31 mouse cellular contexts compared by ENCODE assay signal in genomic region chr15:6309633-6310032, GRCm38 (mm10).
"Had no signal": no experiment of that assay in that cellular context is flagged by ENCODE, and none has a peak within 500 bp of the region (broad histone marks: within the 10 kb centered on the region; RNA-seq: fewer than 3 reads in every experiment).

No protein-coding gene starts in this region.

- H3K27me3 ChIP-seq: limb, embryonic 12.5 days; limb, embryonic 13.5 days; limb, embryonic 15.5 days; liver, embryonic 12.5 days; liver, embryonic 13.5 days; liver, embryonic 15.5 days; lung, embryonic 15.5 days; megakaryocyte, embryonic 14.5 days; midbrain, embryonic 12.5 days; midbrain, embryonic 13.5 days; midbrain, embryonic 15.5 days; neural tube, embryonic 12.5 days had no signal

- H3K27ac ChIP-seq: left cerebral cortex, adult 2 months; limb, embryonic 10.5 days; limb, embryonic 12.5 days; limb, embryonic 13.5 days; limb, embryonic 15.5 days; liver, embryonic 12.5 days; liver, embryonic 13.5 days; liver, embryonic 14.5 days; liver, embryonic 15.5 days; lung, embryonic 15.5 days; macrophage; midbrain, embryonic 10.5 days; midbrain, embryonic 12.5 days; midbrain, embryonic 13.5 days; midbrain, embryonic 15.5 days; neural tube, embryonic 12.5 days had no signal

- H3K9ac ChIP-seq: limb, embryonic 12.5 days; limb, embryonic 13.5 days; limb, embryonic 15.5 days; liver, embryonic 12.5 days; liver, embryonic 13.5 days; liver, embryonic 14.5 days; liver, embryonic 15.5 days; liver, postnatal 0 days; lung, embryonic 15.5 days; midbrain, embryonic 12.5 days; midbrain, embryonic 13.5 days; midbrain, embryonic 15.5 days; neural tube, embryonic 12.5 days had no signal

- H3K9me3 ChIP-seq: limb, embryonic 10.5 days; limb, embryonic 12.5 days; limb, embryonic 13.5 days; limb, embryonic 15.5 days; liver, embryonic 12.5 days; liver, embryonic 13.5 days; liver, embryonic 15.5 days; lung, embryonic 15.5 days; megakaryocyte, embryonic 14.5 days; midbrain, embryonic 10.5 days; midbrain, embryonic 12.5 days; midbrain, embryonic 13.5 days; midbrain, embryonic 15.5 days; neural tube, embryonic 12.5 days had no signal

- H3K4me3 ChIP-seq: left cerebral cortex, adult 2 months; limb, embryonic 10.5 days; limb, embryonic 12.5 days; limb, embryonic 13.5 days; limb, embryonic 15.5 days; liver, embryonic 12.5 days; liver, embryonic 13.5 days; liver, embryonic 15.5 days; lung, embryonic 15.5 days; megakaryocyte, embryonic 14.5 days; midbrain, embryonic 10.5 days; midbrain, embryonic 12.5 days; midbrain, embryonic 13.5 days; midbrain, embryonic 15.5 days; myocyte; neural tube, embryonic 12.5 days had no signal

- DNase-seq: left cerebral cortex, postnatal 4 days; liver; liver, embryonic 13.5 days; liver, postnatal 0 days; lung, adult 18-20 months; lung, adult 2 months; lung, postnatal 14 days; lung, postnatal 36 days; lung, postnatal 4 days; midbrain, embryonic 14.5 days had no signal

- ATAC-seq: liver, embryonic 12.5 days; liver, postnatal 0 days; lung, postnatal 0 days; midbrain, embryonic 13.5 days; midbrain, embryonic 15.5 days; midbrain, embryonic 16.5 days had no signal

- H3K4me2 ChIP-seq: limb, embryonic 12.5 days; limb, embryonic 13.5 days; limb, embryonic 15.5 days; liver, embryonic 11.5 days; liver, embryonic 12.5 days; liver, embryonic 13.5 days; liver, embryonic 15.5 days; lung, embryonic 15.5 days; midbrain, embryonic 11.5 days; midbrain, embryonic 12.5 days; midbrain, embryonic 13.5 days; midbrain, embryonic 15.5 days; neural tube, embryonic 12.5 days had no signal

- H3K4me1 ChIP-seq: limb, embryonic 10.5 days; limb, embryonic 12.5 days; limb, embryonic 13.5 days; limb, embryonic 15.5 days; liver, embryonic 12.5 days; liver, embryonic 13.5 days; liver, embryonic 15.5 days; lung, embryonic 15.5 days; megakaryocyte, embryonic 14.5 days; midbrain, embryonic 10.5 days; midbrain, embryonic 15.5 days; neural tube, embryonic 12.5 days had no signal

- H3K36me3 ChIP-seq: limb, embryonic 10.5 days; limb, embryonic 12.5 days; limb, embryonic 13.5 days; limb, embryonic 15.5 days; liver, embryonic 12.5 days; liver, embryonic 13.5 days; liver, embryonic 15.5 days; lung, embryonic 15.5 days; midbrain, embryonic 10.5 days; midbrain, embryonic 12.5 days; midbrain, embryonic 13.5 days; midbrain, embryonic 15.5 days; neural tube, embryonic 12.5 days had no signal
